Mouse (Mus musculus) myocyte (in vitro differentiated cells): ENCODE results near the gene Glra1. TPM values are rescaled to one million over a fixed set of nuclear protein-coding genes. Genes with fewer than 3 reads are reported as not detected.

Source experiments
- H3K27me3 ChIP-seq: one replicate; pipeline ENCODE4 v1.6.1; 2011; ENCODE audit not compliant: control insufficient read depth, insufficient read depth, insufficient read length
- H3K36me3 ChIP-seq: one replicate; pipeline ENCODE4 v1.6.1; 2011; ENCODE audit not compliant: control insufficient read depth, insufficient read depth
- H3K4me2 ChIP-seq: one replicate; pipeline ENCODE4 v1.6.1; 2011; ENCODE audit warnings: low read depth, control low read depth
- H3K4me3 ChIP-seq: one replicate; pipeline ENCODE4 v1.5.1; 2011; ENCODE audit warnings: mild to moderate bottlenecking, control low read depth, moderate library complexity
- H3K79me2 ChIP-seq: one replicate; pipeline ENCODE4 v1.6.1; 2011; ENCODE audit not compliant: control insufficient read depth, insufficient read depth
- H3ac ChIP-seq: one replicate; pipeline ENCODE4 v1.6.1; 2011; ENCODE audit not compliant: control insufficient read depth, insufficient read length
- CEBPB ChIP-seq: IDR thresholded peaks from 2 replicates; pipeline ENCODE4 v1.6.1; 2011; ENCODE audit warnings: mild to moderate bottlenecking, moderate library complexity; ENCODE audit not compliant: poor library complexity, insufficient read depth, severe bottlenecking
- E2F4 ChIP-seq: IDR thresholded peaks from one replicate; pipeline ENCODE4 v1.6.1; 2011; ENCODE audit warnings: mild to moderate bottlenecking, control low read depth, moderate library complexity; ENCODE audit not compliant: insufficient read depth
- MAX ChIP-seq: IDR thresholded peaks from one replicate; pipeline ENCODE4 v1.6.1; 2011; ENCODE audit warnings: low read depth, mild to moderate bottlenecking, control low read depth
- MYOD1 ChIP-seq, 3 experiments: IDR thresholded peaks; one replicate each; pipeline ENCODE4 v1.6.1; 2011; ENCODE audit warnings: control low read depth in 2 of 3, low read depth in 2 of 3, mild to moderate bottlenecking in 2 of 3, moderate library complexity in 1 of 3; ENCODE audit not compliant: insufficient read length in 2 of 3, control insufficient read depth in 1 of 3
- MYOG ChIP-seq, 3 experiments: IDR thresholded peaks; one replicate each; pipeline ENCODE4 v1.6.1; 2011; ENCODE audit warnings: control low read depth in 2 of 3, low read depth in 2 of 3, mild to moderate bottlenecking in 2 of 3; ENCODE audit not compliant: insufficient read length in 2 of 3, control insufficient read depth in 1 of 3, insufficient read depth in 1 of 3
- POLR2A ChIP-seq: IDR thresholded peaks from one replicate; pipeline ENCODE4 v1.6.1; 2011; ENCODE audit warnings: low read depth, mild to moderate bottlenecking, control low read depth, moderate library complexity; ENCODE audit not compliant: insufficient read length
- POLR2AphosphoS2 ChIP-seq: IDR thresholded peaks from one replicate; pipeline ENCODE4 v1.6.1; 2011; ENCODE audit warnings: low read depth, control low read depth; ENCODE audit not compliant: insufficient read length
- REST ChIP-seq: IDR thresholded peaks from one replicate; pipeline ENCODE4 v1.6.1; 2011; ENCODE audit warnings: mild to moderate bottlenecking, control low read depth, moderate library complexity; ENCODE audit not compliant: insufficient read depth, insufficient read length
- SRF ChIP-seq: IDR thresholded peaks from one replicate; pipeline ENCODE4 v1.6.1; 2011; ENCODE audit warnings: low read depth; ENCODE audit not compliant: control insufficient read depth, insufficient read length
- TCF12 ChIP-seq: IDR thresholded peaks from one replicate; pipeline ENCODE4 v1.6.1; 2011; ENCODE audit warnings: mild to moderate bottlenecking, control low read depth; ENCODE audit not compliant: poor library complexity, insufficient read depth, severe bottlenecking
- TCF3 ChIP-seq: IDR thresholded peaks from one replicate; pipeline ENCODE4 v1.6.1; 2011; ENCODE audit warnings: low read depth, control low read depth; ENCODE audit not compliant: insufficient read length
- polyA plus RNA-seq: library from polyadenylated mRNA; unstranded; fragments of >200 nt; fragmentation: generic; extraction: Trizol; gene quantifications from one replicate; pipeline ENCODE4 v1.2.1, GENCODE M21; 2012; ENCODE audit warnings: missing spikeins

Gene Glra1
- polyA plus RNA-seq, 1 experiment: 0.02 TPM

GRCm38 (mm10) chr11:55607066-55607807 is 761 bp downstream of the Glra1 start:
- TF ChIP-seq MYOG (IDR thresholded peaks at IDR 0.05; ENCODE audit: control insufficient read depth in 1 of 3, insufficient read depth in 1 of 3, insufficient read length in 2 of 3, low read depth in 2 of 3) (no peak), POLR2AphosphoS2 (no peak), E2F4 (no peak), TCF12 (no peak), SRF (no peak), TCF3 (no peak)
- no peaks in the 10 kb centered on the region for H3K27me3 ChIP-seq
- no peak overlapping the region for H3ac ChIP-seq

GRCm38 (mm10) chr11:55601447-55602065 is 6.4 kb downstream of the Glra1 start:
- Histone ChIP-seq H3K27me3 (no peaks in the 10 kb centered on the region), H3K79me2 (no peaks in the 10 kb centered on the region), H3K4me2 (no peak overlapping the region), H3K4me3 (no peak overlapping the region), H3K36me3 (no peaks in the 10 kb centered on the region), H3ac (no peak overlapping the region)
- TF ChIP-seq E2F4: no peak
- TF ChIP-seq POLR2A: no peak
- no peak for TF ChIP-seq TCF12
- TF ChIP-seq POLR2AphosphoS2: no peak

More at GRCm38 (mm10) chr11:55607066-55607807, 761 bp downstream of the Glra1 start:
- Histone ChIP-seq H3K4me2 (no peak overlapping the region), H3K79me2 (no peaks in the 10 kb centered on the region), H3K36me3 (no peaks in the 10 kb centered on the region), H3K4me3 (no peak overlapping the region)

GRCm38 (mm10) chr11:55595726-55596125 is 12.3 kb downstream of the Glra1 start:
- H3K79me2 ChIP-seq: no peaks in the 10 kb centered on the region
- H3K4me2 ChIP-seq: no peak overlapping the region
- H3ac ChIP-seq: no peak overlapping the region
- no peaks in the 10 kb centered on the region for H3K36me3 ChIP-seq
- TF ChIP-seq MYOG (IDR thresholded peaks at IDR 0.05; ENCODE audit: control insufficient read depth in 1 of 3, insufficient read depth in 1 of 3, insufficient read length in 2 of 3, low read depth in 2 of 3): no peak
- no peak for TF ChIP-seq REST
- no peak for TF ChIP-seq SRF
- no peak for TF ChIP-seq CEBPB
- H3K4me3 ChIP-seq: no peak overlapping the region
- no peaks in the 10 kb centered on the region for H3K27me3 ChIP-seq

- H3ac ChIP-seq: no peak overlapping the region
- no peaks in the 10 kb centered on the region for H3K36me3 ChIP-seq
- H3K4me2 ChIP-seq: no peak overlapping the region
- TF ChIP-seq E2F4: no peak
- no peaks in the 10 kb centered on the region for H3K79me2 ChIP-seq
- H3K4me3 ChIP-seq: no peak overlapping the region
- H3K27me3 ChIP-seq: no peaks in the 10 kb centered on the region
Observed at GRCm38 (mm10) chr11:55594411-55594810, 13.6 kb downstream of the Glra1 start.

- no peak overlapping the region for H3K4me2 ChIP-seq
- no peak overlapping the region for H3ac ChIP-seq
- no peaks in the 10 kb centered on the region for H3K36me3 ChIP-seq
- H3K79me2 ChIP-seq: no peaks in the 10 kb centered on the region
- TF ChIP-seq POLR2AphosphoS2: no peak
- TF ChIP-seq TCF12: no peak
- no peak for TF ChIP-seq MAX
- no peak for TF ChIP-seq POLR2A
- no peak for TF ChIP-seq MYOG (IDR thresholded peaks at IDR 0.05; ENCODE audit: control insufficient read depth in 1 of 3, insufficient read depth in 1 of 3, insufficient read length in 2 of 3, low read depth in 2 of 3)
- no peak overlapping the region for H3K4me3 ChIP-seq
- H3K27me3 ChIP-seq: no peaks in the 10 kb centered on the region
Observed at GRCm38 (mm10) chr11:55591194-55591593, 16.8 kb downstream of the Glra1 start.

GRCm38 (mm10) chr11:55589376-55590167 is 18.4 kb downstream of the Glra1 start:
- Histone ChIP-seq H3K27me3 (no peaks in the 10 kb centered on the region), H3K4me3 (no peak overlapping the region), H3ac (no peak overlapping the region), H3K4me2 (no peak overlapping the region), H3K79me2 (no peaks in the 10 kb centered on the region), H3K36me3 (no peaks in the 10 kb centered on the region)
- TF ChIP-seq MAX (no peak), TCF12 (no peak), SRF (no peak), POLR2A (no peak), MYOD1 (IDR thresholded peaks at IDR 0.05; ENCODE audit: control insufficient read depth in 1 of 3, insufficient read length in 2 of 3, low read depth in 2 of 3) (no peak), E2F4 (no peak)
